In genomic region chr7:4130686-4131452, GRCm38 (mm10) we compare ENCODE assay signal across 8 mouse cellular contexts. TPM values are rescaled to one million over a fixed set of nuclear protein-coding genes. Genes with fewer than 3 reads are reported as not detected.
A peak's percentile ranks its signal among the peaks of the same experiment; 100 is the strongest.
DNase-seq lines count a peak whose midpoint lies in the region; ATAC-seq and TF ChIP-seq lines count a peak whose summit lies in the region.

No protein-coding gene starts in this region.

- 0 out of 2 replicates have a peak overlapping the region, but pooled peaks have one; percentile 28 for H3K9ac ChIP-seq in hindbrain, postnatal 0 days (replicated peaks; ENCODE audit: low read length)

- DNase-seq in frontal cortex, postnatal 25 days (ENCODE audit: low spot score in 2 of 2) = peak; percentile 72 to 74
- DNase-seq in cerebellum, adult 9-10 months = peak; percentile 88
- DNase-seq in gastrocnemius, adult 18-20 months (ENCODE audit: low spot score) = peak; percentile 80
- peak; percentile 96 for DNase-seq in hindbrain, postnatal 0 days (ENCODE audit: low spot score)
- peak; percentile 69 to 76 for DNase-seq in left cerebral cortex, postnatal 36 days (ENCODE audit: low spot score in 2 of 2)
- peak; percentile 76 for DNase-seq in midbrain, embryonic 10.5 days (ENCODE audit: low spot score)
- DNase-seq in spleen, adult 18-20 months = peak; percentile 59 to 84

- intact Hi-C loops in left cerebral cortex, postnatal 36 days (cut with DNase I) = no loop called here

- H3K4me3 ChIP-seq in hindbrain, postnatal 0 days (ENCODE audit: low read length) = no peak overlapping the region
- no peak overlapping the region for H3K4me3 ChIP-seq in midbrain, embryonic 10.5 days

- H3K27me3 ChIP-seq in hindbrain, postnatal 0 days (ENCODE audit: insufficient read depth, low read length) = no peaks in the 10 kb centered on the region
- no peaks in the 10 kb centered on the region for H3K27me3 ChIP-seq in midbrain, embryonic 10.5 days (ENCODE audit: low read depth, poor library complexity, severe bottlenecking)

- TF ChIP-seq CTCF in hindbrain, postnatal 0 days (IDR thresholded peaks at IDR 0.05; ENCODE audit: low read depth) = peak; percentile 90

- H3K36me3 ChIP-seq in hindbrain, postnatal 0 days (ENCODE audit: insufficient read depth, low read length) = peaks cover 11% of the 10 kb centered on the region; the same call in 1 of the 2 replicates
- H3K36me3 ChIP-seq in midbrain, embryonic 10.5 days = peaks cover 67% of the 10 kb centered on the region

- peak overlapping the region; percentile 73 for H3K27ac ChIP-seq in hindbrain, postnatal 0 days
- H3K27ac ChIP-seq in midbrain, embryonic 10.5 days (replicated peaks) = peak overlapping the region; percentile 55

- H3K4me1 ChIP-seq in hindbrain, postnatal 0 days (ENCODE audit: insufficient read depth, low read length) = no peaks in the 10 kb centered on the region
- H3K4me1 ChIP-seq in midbrain, embryonic 10.5 days = peaks cover 15% of the 10 kb centered on the region

- no peak overlapping the region for H3K4me2 ChIP-seq in hindbrain, postnatal 0 days (ENCODE audit: low read depth, low read length)

- 27% methylated on average over 13 of the region's 13 CpGs for WGBS in hindbrain, postnatal 0 days
- 47% methylated on average over 13 of the region's 13 CpGs for WGBS in midbrain, embryonic 10.5 days

- ATAC-seq in frontal cortex, adult (ENCODE audit: low TSS enrichment) = no peak
- ATAC-seq in hindbrain, postnatal 0 days = peak; percentile 72

- H3K9me3 ChIP-seq in hindbrain, postnatal 0 days (ENCODE audit: low read length) = no peaks in the 10 kb centered on the region
- no peaks in the 10 kb centered on the region for H3K9me3 ChIP-seq in midbrain, embryonic 10.5 days (replicated peaks)

RNA-seq across cellular contexts. Expression of gene Leng8, which starts 6.0 kb away (rescaled TPM):
- total RNA-seq in gastrocnemius, adult 18-20 months (2021) = 10 to 100 TPM; 27.2 to 33.0 TPM
- total RNA-seq in hindbrain, postnatal 0 days (2014; rRNA removed) = 183 and 264 TPM in 2 replicates
- polyA plus RNA-seq in hindbrain, postnatal 0 days (2015; fragmentation: Nextera tagmentation; extraction: Ambion mirVana) = 49.1 and 50.8 TPM in 2 replicates
- 100 to 1,000 TPM in 1 of 2 experiments, 10 to 100 TPM in 1; 95.5 to 201 TPM for total RNA-seq in left cerebral cortex, postnatal 36 days (2021)
- polyA plus RNA-seq in midbrain, embryonic 10.5 days (2016; fragmentation: Nextera tagmentation; extraction: Ambion mirVana) = 63.1 and 82.0 TPM in 2 replicates

RNA-seq across cellular contexts. Expression of gene Ttyh1, which starts 11.7 kb away (rescaled TPM):
- 1 to 10 TPM in 1 of 2 experiments, under 1 TPM in 1; 0.81 to 1.6 TPM for total RNA-seq in gastrocnemius, adult 18-20 months (2021)
- 819 and 1,009 TPM in 2 replicates for total RNA-seq in hindbrain, postnatal 0 days (2014; rRNA removed)
- 249 and 272 TPM in 2 replicates for polyA plus RNA-seq in hindbrain, postnatal 0 days (2015; fragmentation: Nextera tagmentation; extraction: Ambion mirVana)
- 100 to 1,000 TPM; 758 to 767 TPM for total RNA-seq in left cerebral cortex, postnatal 36 days (2021)
- polyA plus RNA-seq in midbrain, embryonic 10.5 days (2016; fragmentation: Nextera tagmentation; extraction: Ambion mirVana) = 21.9 and 45.3 TPM in 2 replicates

RNA-seq across cellular contexts. Expression of gene Leng9, which starts 19.3 kb away (rescaled TPM):
- total RNA-seq in gastrocnemius, adult 18-20 months (2021) = 1 to 10 TPM; 1.8 to 2.2 TPM
- 4.2 and 4.4 TPM in 2 replicates for total RNA-seq in hindbrain, postnatal 0 days (2014; rRNA removed)
- polyA plus RNA-seq in hindbrain, postnatal 0 days (2015; fragmentation: Nextera tagmentation; extraction: Ambion mirVana) = 4.2 and 5.4 TPM in 2 replicates
- total RNA-seq in left cerebral cortex, postnatal 36 days (2021) = 1 to 10 TPM; 5.5 to 8.4 TPM
- 1.4 and 1.9 TPM in 2 replicates for polyA plus RNA-seq in midbrain, embryonic 10.5 days (2016; fragmentation: Nextera tagmentation; extraction: Ambion mirVana)

RNA-seq across cellular contexts. Expression of gene Cdc42ep5, which starts 33.8 kb away (rescaled TPM):
- 1 to 10 TPM; 1.5 to 1.7 TPM for total RNA-seq in gastrocnemius, adult 18-20 months (2021)
- total RNA-seq in hindbrain, postnatal 0 days (2014; rRNA removed) = 8.5 and 15.9 TPM in 2 replicates
- 11.7 and 12.0 TPM in 2 replicates for polyA plus RNA-seq in hindbrain, postnatal 0 days (2015; fragmentation: Nextera tagmentation; extraction: Ambion mirVana)
- 1 to 10 TPM; 1.1 to 1.8 TPM for total RNA-seq in left cerebral cortex, postnatal 36 days (2021)
- polyA plus RNA-seq in midbrain, embryonic 10.5 days (2016; fragmentation: Nextera tagmentation; extraction: Ambion mirVana) = 18.1 and 20.1 TPM in 2 replicates

Comparison
In these comparisons a context has a peak if more than half of its experiments do, and no peak if none do; other contexts are left out.
1. RNA of gene Ttyh1, which starts 11.7 kb away (total RNA-seq): 819 to 1,009 TPM in hindbrain, postnatal 0 days and 758 to 767 TPM in left cerebral cortex, postnatal 36 days; 0.81 to 1.6 TPM in gastrocnemius, adult 18-20 months; every median in the first group is over 100 times any median in the second.
2. Peak in every context shown above with its lines, with median percentiles within 50 percentile points of each other: DNase-seq.